ENCODE assay signal across 17 mouse cellular contexts in genomic region chr2:31953687-31954086, GRCm38 (mm10). TPM values are rescaled to one million over a fixed set of nuclear protein-coding genes. Genes with fewer than 3 reads are reported as not detected.
DNase-seq lines count a peak whose midpoint lies in the region; ATAC-seq and TF ChIP-seq lines count a peak whose summit lies in the region.
"Had no signal": no experiment of that assay in that cellular context is flagged by ENCODE, and none has a peak within 500 bp of the region (broad histone marks: within the 10 kb centered on the region; RNA-seq: fewer than 3 reads in every experiment).

No protein-coding gene starts in this region.

- intact Hi-C loops in left cerebral cortex, adult 2 months (cut with DNase I), result no loop called here

- H3K36me3 ChIP-seq in heart, embryonic 14.5 days (ENCODE audit: control insufficient read depth, insufficient read depth, low read length), result no peaks in the 10 kb centered on the region
- no peaks in the 10 kb centered on the region for H3K36me3 ChIP-seq in kidney, embryonic 15.5 days
- H3K36me3 ChIP-seq in midbrain, embryonic 16.5 days (ENCODE audit: control insufficient read depth, insufficient read depth, low read length), result no peaks in the 10 kb centered on the region
- H3K36me3 ChIP-seq: midbrain, embryonic 15.5 days had no signal

- peaks cover 33 to 45% of the 10 kb centered on the region in 2 experiments for H3K4me1 ChIP-seq in heart, embryonic 14.5 days (ENCODE audit: control insufficient read depth in 2 of 2, insufficient read depth in 2 of 2, low read length in 2 of 2)
- peaks cover 66% of the 10 kb centered on the region for H3K4me1 ChIP-seq in kidney, embryonic 15.5 days
- H3K4me1 ChIP-seq in midbrain, embryonic 16.5 days (ENCODE audit: control insufficient read depth, insufficient read depth, low read length), result peaks cover 21% of the 10 kb centered on the region

- H3K27me3 ChIP-seq in heart, embryonic 14.5 days (ENCODE audit: control insufficient read depth, insufficient read depth, low read length), result peaks cover 4% of the 10 kb centered on the region; the same call in 1 of the 2 replicates
- H3K27me3 ChIP-seq in kidney, embryonic 15.5 days, result no peaks in the 10 kb centered on the region; the same call in 1 of the 2 replicates
- no peaks in the 10 kb centered on the region for H3K27me3 ChIP-seq in midbrain, embryonic 16.5 days (ENCODE audit: control insufficient read depth, insufficient read depth, low read depth, low read length)

- no peaks in the 10 kb centered on the region for H3K9me3 ChIP-seq in heart, embryonic 14.5 days (ENCODE audit: control insufficient read depth, low read length)
- H3K9me3 ChIP-seq in kidney, embryonic 15.5 days (replicated peaks), result no peaks in the 10 kb centered on the region
- no peaks in the 10 kb centered on the region for H3K9me3 ChIP-seq in midbrain, embryonic 16.5 days (replicated peaks; ENCODE audit: control insufficient read depth, low read length, poor library complexity, severe bottlenecking)
- H3K9me3 ChIP-seq: hindbrain, embryonic 12.5 days; midbrain, embryonic 15.5 days; neural tube, embryonic 12.5 days had no signal

- peak; percentile 67 for ATAC-seq in heart, embryonic 14.5 days (ENCODE audit: insufficient number of reproducible peaks, insufficient read depth, low FRiP score, low read depth)
- ATAC-seq in kidney, embryonic 15.5 days (replicated peaks; ENCODE audit: low FRiP score), result peak; percentile 63
- no peak for ATAC-seq in midbrain, embryonic 16.5 days
- ATAC-seq: intestine, postnatal 0 days; midbrain, embryonic 15.5 days had no signal

- no peak for TF ChIP-seq CTCF in left cerebral cortex, adult 2 months (IDR thresholded peaks at IDR 0.05)

- no peak for DNase-seq in heart, adult 18-20 months
- peak; percentile 30 for DNase-seq in 3134 (ENCODE audit: extremely low read depth, insufficient read length, low spot score)
- DNase-seq in Muller cell, postnatal 12 days (ENCODE audit: inconsistent ontology term), result peak; percentile 87
- no peak for DNase-seq in layer of hippocampus, adult 18-20 months (ENCODE audit: low spot score in 2 of 2)
- DNase-seq in left cerebral cortex, adult 2 months (ENCODE audit: extremely low spot score in 1 of 2, low spot score in 2 of 2), result no peak
- DNase-seq: cerebellum, adult 11 months; gastrocnemius, postnatal 10 days; liver; thymus, postnatal 14 days had no signal

- 36% methylated on average over 8 of the region's 8 CpGs for WGBS in heart, embryonic 14.5 days
- WGBS in kidney, embryonic 15.5 days, result 59% methylated on average over 8 of the region's 8 CpGs
- WGBS in midbrain, embryonic 16.5 days, result 91% methylated on average over 8 of the region's 8 CpGs

- H3K4me2 ChIP-seq in heart, embryonic 14.5 days (ENCODE audit: low read length), result 0 out of 2 replicates have a peak overlapping the region, but pooled peaks have one; percentile 21
- H3K4me2 ChIP-seq in kidney, embryonic 15.5 days, result no peak overlapping the region
- H3K4me2 ChIP-seq in midbrain, embryonic 16.5 days (ENCODE audit: low read length), result no peak overlapping the region
- H3K4me2 ChIP-seq: hindbrain, embryonic 12.5 days; midbrain, embryonic 15.5 days; neural tube, embryonic 12.5 days had no signal

- H3K4me3 ChIP-seq in heart, embryonic 14.5 days (ENCODE audit: control insufficient read depth in 1 of 2, insufficient read depth in 1 of 2, low read depth in 1 of 2, low read length in 2 of 2), result no peak overlapping the region
- H3K4me3 ChIP-seq in kidney, embryonic 15.5 days (replicated peaks), result no peak overlapping the region
- no peak overlapping the region for H3K4me3 ChIP-seq in midbrain, embryonic 16.5 days (ENCODE audit: low read depth, low read length)
- no peak overlapping the region for H3K4me3 ChIP-seq in left cerebral cortex, adult 2 months
- H3K4me3 ChIP-seq: hindbrain, embryonic 12.5 days; midbrain, embryonic 15.5 days; neural tube, embryonic 12.5 days had no signal

- peak overlapping the region; percentile 83 to 88 for H3K27ac ChIP-seq in heart, embryonic 14.5 days (replicated peaks in 1 of 2; ENCODE audit: control insufficient read depth in 1 of 2, insufficient read depth in 1 of 2, low read depth in 2 of 2, low read length in 2 of 2)
- H3K27ac ChIP-seq in kidney, embryonic 15.5 days, result peak overlapping the region; percentile 91
- H3K27ac ChIP-seq in midbrain, embryonic 16.5 days (ENCODE audit: low read length), result no peak overlapping the region
- no peak overlapping the region for H3K27ac ChIP-seq in left cerebral cortex, adult 2 months
- H3K27ac ChIP-seq: hindbrain, embryonic 12.5 days; macrophage; midbrain, embryonic 15.5 days; neural tube, embryonic 12.5 days had no signal

- peak overlapping the region; percentile 39 for H3K9ac ChIP-seq in heart, embryonic 14.5 days (ENCODE audit: low read length)
- H3K9ac ChIP-seq in kidney, embryonic 15.5 days, result no peak overlapping the region
- H3K9ac ChIP-seq in midbrain, embryonic 16.5 days (ENCODE audit: low read depth, low read length), result no peak overlapping the region
- H3K9ac ChIP-seq: hindbrain, embryonic 12.5 days; midbrain, embryonic 15.5 days; neural tube, embryonic 12.5 days had no signal

RNA-seq across cellular contexts. Expression of gene Aif1l, which starts 3.7 kb away (rescaled TPM):
- polyA plus RNA-seq in heart, embryonic 14.5 days (2014; fragmentation: Nextera tagmentation; extraction: Ambion mirVana), result 68.5 and 72.7 TPM in 2 replicates
- 1 to 10 TPM; 2.5 to 3.5 TPM for total RNA-seq in heart, adult 18-20 months (2021)
- 75.5 and 76.3 TPM in 2 replicates for polyA plus RNA-seq in kidney, embryonic 15.5 days (2015; fragmentation: Nextera tagmentation; extraction: Ambion mirVana)
- 1 to 10 TPM; 8.0 to 9.2 TPM for total RNA-seq in layer of hippocampus, adult 18-20 months (2021)
- polyA plus RNA-seq in midbrain, embryonic 16.5 days (2015; fragmentation: Nextera tagmentation; extraction: Ambion mirVana), result 27.0 and 28.3 TPM in 2 replicates
- 1 to 10 TPM; 3.6 to 4.8 TPM for total RNA-seq in left cerebral cortex, adult 2 months (2021)
- polyA plus RNA-seq: macrophage had no signal

RNA-seq across cellular contexts. Expression of gene Nup214, which starts 20.5 kb away (rescaled TPM):
- polyA plus RNA-seq in heart, embryonic 14.5 days (2014; fragmentation: Nextera tagmentation; extraction: Ambion mirVana), result 46.2 and 48.5 TPM in 2 replicates
- total RNA-seq in heart, adult 18-20 months (2021), result 10 to 100 TPM; 27.7 to 36.7 TPM
- 91.5 and 94.7 TPM in 2 replicates for polyA plus RNA-seq in kidney, embryonic 15.5 days (2015; fragmentation: Nextera tagmentation; extraction: Ambion mirVana)
- 10 to 100 TPM; 54.3 to 59.0 TPM for total RNA-seq in layer of hippocampus, adult 18-20 months (2021)
- polyA plus RNA-seq in midbrain, embryonic 16.5 days (2015; fragmentation: Nextera tagmentation; extraction: Ambion mirVana), result 63.9 and 68.0 TPM in 2 replicates
- 10 to 100 TPM; 63.9 to 65.9 TPM for total RNA-seq in left cerebral cortex, adult 2 months (2021)

Comparison
In these comparisons a context has a peak if more than half of its experiments do, and no peak if none do; other contexts are left out.
1. H3K27ac ChIP-seq: peak in heart, embryonic 14.5 days (2 of 2) and kidney, embryonic 15.5 days (single experiment); none in midbrain, embryonic 16.5 days (single experiment) and left cerebral cortex, adult 2 months (single experiment).
2. DNase-seq: peak in 3134 (single experiment) and Muller cell, postnatal 12 days (single experiment); none in heart, adult 18-20 months (0 of 2), layer of hippocampus, adult 18-20 months (0 of 2) and left cerebral cortex, adult 2 months (0 of 2).